Mouse (Mus musculus) forebrain, embryonic 14.5 days (tissue): ENCODE results near the gene Aig1. TPM values are rescaled to one million over a fixed set of nuclear protein-coding genes. Genes with fewer than 3 reads are reported as not detected.

ENCODE experiments used
- ATAC-seq: fragments of 200-750 bp; cut with Nextera tagmentation; 2 replicates; pipeline ENCODE4 v1.8.0; 2017; ENCODE audit warnings: mild to moderate bottlenecking, moderate library complexity
- DNase-seq: peaks from one replicate; pipeline ENCODE4 v3.0.0-alpha.2; 2015; ENCODE audit warnings: low spot score
- H3K27ac ChIP-seq: fragments of 300-500 bp; sonication (generic); 2 replicates; pipeline ENCODE4 v1.5.1; 2014; ENCODE audit warnings: low read depth, mild to moderate bottlenecking, control low read depth, low read length, moderate library complexity
- H3K27me3 ChIP-seq: fragments of 300-500 bp; sonication (generic); replicated peaks from 2 replicates; pipeline ENCODE4 v1.6.1; 2014; ENCODE audit warnings: low read length, control low read depth, mixed read lengths; ENCODE audit not compliant: control insufficient read depth, insufficient read depth
- H3K36me3 ChIP-seq: fragments of 300-500 bp; sonication (generic); 2 replicates; pipeline ENCODE4 v1.6.1; 2014; ENCODE audit warnings: low read length, control low read depth; ENCODE audit not compliant: control insufficient read depth, insufficient read depth
- H3K4me1 ChIP-seq: fragments of 300-500 bp; sonication (generic); 2 replicates; pipeline ENCODE4 v1.6.1; 2014; ENCODE audit warnings: antibody characterized with exemption, low read length, control low read depth; ENCODE audit not compliant: control insufficient read depth, insufficient read depth
- H3K4me2 ChIP-seq: fragments of 300-500 bp; sonication (generic); 2 replicates; pipeline ENCODE4 v1.6.1; 2014; ENCODE audit warnings: mild to moderate bottlenecking, control low read depth, low read length
- H3K4me3 ChIP-seq: fragments of 300-500 bp; sonication (generic); 2 replicates; pipeline ENCODE4 v1.5.1; 2014; ENCODE audit warnings: low read depth, low read length, control low read depth
- H3K9ac ChIP-seq: fragments of 300-500 bp; sonication (generic); 2 replicates; pipeline ENCODE4 v1.6.1; 2014; ENCODE audit warnings: mild to moderate bottlenecking, low read length, control low read depth, moderate library complexity
- H3K9me3 ChIP-seq: fragments of 300-500 bp; sonication (generic); replicated peaks from 2 replicates; pipeline ENCODE4 v1.6.1; 2016; ENCODE audit warnings: low read length, control low read depth, mixed read lengths; ENCODE audit not compliant: control insufficient read depth
- WGBS: fragments of 180-500 bp; shearing (Covaris S2); extraction: QIAGEN DNeasy Blood & Tissue Kit; methylation state at CpG from one replicate; pipeline ENCODE4 v1.1.7; 2014; 5-methylcytosine and 5-hydroxymethylcytosine counted together
- polyA plus RNA-seq: library from polyadenylated mRNA; unstranded; fragments of >200 nt; fragmentation: Nextera tagmentation; extraction: Ambion mirVana; gene quantifications from 2 replicates; pipeline ENCODE4 v1.2.1, GENCODE M21; 2014

Aig1 gene
- polyA plus RNA-seq, 1 experiment from 2014 or later, result 59.5 TPM

DNA sequence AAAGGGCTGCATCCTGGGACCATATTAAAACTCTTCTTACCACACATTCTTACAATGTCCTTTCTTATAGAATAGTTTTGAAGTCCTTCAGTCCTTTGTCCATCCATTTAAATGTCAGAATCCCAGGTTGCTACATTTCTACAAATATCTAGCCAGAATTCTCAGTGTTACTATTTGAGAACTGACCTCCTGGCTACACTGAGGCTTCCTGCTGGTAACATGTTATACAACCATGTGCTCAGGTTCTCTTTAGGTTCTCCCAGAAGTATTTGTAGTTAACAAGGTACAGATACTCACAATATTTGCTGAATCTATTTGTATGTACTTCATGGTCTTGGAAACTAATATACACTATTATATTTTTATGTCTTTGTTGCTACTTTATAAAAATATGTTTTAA is 62.0 kb downstream of the Aig1 start:
- ATAC-seq, result no peak
- no peaks in the 10 kb centered on the region for H3K9me3 ChIP-seq
- no peak overlapping the region for H3K27ac ChIP-seq
- no peak overlapping the region for H3K9ac ChIP-seq
- DNase-seq, result no peak
- H3K4me1 ChIP-seq, result no peaks in the 10 kb centered on the region
- H3K36me3 ChIP-seq, result no peaks in the 10 kb centered on the region
- no peak overlapping the region for H3K4me3 ChIP-seq
- H3K4me2 ChIP-seq, result no peak overlapping the region
- H3K27me3 ChIP-seq, result no peaks in the 10 kb centered on the region

DNA sequence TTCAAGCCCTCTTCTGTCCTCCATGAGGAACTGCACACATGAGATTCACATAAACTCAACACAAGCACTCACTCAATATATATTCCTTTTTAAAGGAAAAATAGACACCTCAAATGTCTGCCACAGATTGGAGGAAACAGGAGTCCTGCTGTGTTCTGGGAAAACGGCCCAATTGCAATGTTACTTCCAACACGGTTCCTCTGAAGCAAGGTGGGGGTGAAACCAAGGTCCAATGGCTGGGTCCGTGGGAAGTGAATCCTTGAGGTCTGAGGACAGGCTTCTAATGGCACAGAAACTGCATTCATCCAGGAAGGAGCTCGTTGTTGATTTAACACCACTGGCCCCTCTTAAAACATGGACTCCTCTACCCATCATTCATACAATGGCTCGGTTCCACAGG is 67.5 kb downstream of the Aig1 start:
- Histone ChIP-seq H3K27me3 (no peaks in the 10 kb centered on the region), H3K9ac (no peak overlapping the region), H3K4me2 (no peak overlapping the region), H3K27ac (no peak overlapping the region), H3K4me1 (no peaks in the 10 kb centered on the region), H3K9me3 (no peaks in the 10 kb centered on the region), H3K4me3 (no peak overlapping the region), H3K36me3 (no peaks in the 10 kb centered on the region)
- ATAC-seq (no peak), DNase-seq (no peak)
- 91% methylated on average over 5 of the region's 5 CpGs for WGBS

DNA sequence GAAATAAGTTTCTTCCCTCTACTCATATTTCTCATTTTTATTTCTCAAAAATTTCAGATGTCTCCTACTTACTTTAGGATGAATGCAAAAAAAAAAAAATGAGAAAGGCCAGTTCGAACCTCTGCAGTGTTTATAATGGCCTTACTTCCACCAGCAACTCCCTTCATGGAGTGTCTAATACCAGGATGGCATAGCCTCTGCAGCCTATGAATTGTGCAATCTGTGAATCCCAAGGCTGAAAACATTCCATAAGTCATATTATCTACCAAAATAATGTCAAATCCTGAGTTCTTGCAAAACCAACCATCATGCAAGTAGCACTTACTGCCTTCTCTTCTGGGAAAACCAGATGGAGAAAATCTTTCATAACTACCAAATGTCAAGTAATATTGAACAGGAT is 75.3 kb downstream of the Aig1 start:
- H3K4me3 ChIP-seq, result no peak overlapping the region
- no peaks in the 10 kb centered on the region for H3K4me1 ChIP-seq
- H3K27me3 ChIP-seq, result no peaks in the 10 kb centered on the region
- H3K27ac ChIP-seq, result no peak overlapping the region
- no peak overlapping the region for H3K4me2 ChIP-seq
- no peak overlapping the region for H3K9ac ChIP-seq
- DNase-seq (no peak), ATAC-seq (no peak)
- WGBS, result 98% methylated on average over 1 of the region's 1 CpGs
- H3K9me3 ChIP-seq, result no peaks in the 10 kb centered on the region
- H3K36me3 ChIP-seq, result no peaks in the 10 kb centered on the region

DNA sequence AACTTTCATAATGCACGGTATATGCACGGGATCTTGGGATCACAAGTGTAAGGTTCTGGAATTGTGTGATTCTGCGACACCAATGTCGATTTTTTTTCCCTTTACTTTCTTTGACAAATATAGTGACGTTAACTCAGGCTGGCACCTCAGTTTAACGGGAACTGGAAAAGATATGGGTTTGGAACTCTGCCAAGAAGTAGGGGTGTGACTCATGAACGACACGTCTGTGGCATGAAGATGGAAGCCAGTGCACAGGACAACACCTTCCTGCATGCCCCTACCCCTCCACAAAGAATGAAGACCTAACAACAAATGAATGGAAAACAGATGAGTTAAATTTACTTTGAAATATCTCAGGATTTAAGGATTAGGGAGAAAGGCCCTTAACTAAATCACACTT is 76.0 kb downstream of the Aig1 start:
- 83% methylated on average over 8 of the region's 8 CpGs for WGBS
- no peak overlapping the region for H3K4me3 ChIP-seq
- no peaks in the 10 kb centered on the region for H3K27me3 ChIP-seq
- H3K9ac ChIP-seq, result no peak overlapping the region
- DNase-seq (no peak), ATAC-seq (no peak)
- no peak overlapping the region for H3K4me2 ChIP-seq
- H3K4me1 ChIP-seq, result no peaks in the 10 kb centered on the region
- H3K9me3 ChIP-seq, result no peaks in the 10 kb centered on the region
- no peak overlapping the region for H3K27ac ChIP-seq
- no peaks in the 10 kb centered on the region for H3K36me3 ChIP-seq

DNA sequence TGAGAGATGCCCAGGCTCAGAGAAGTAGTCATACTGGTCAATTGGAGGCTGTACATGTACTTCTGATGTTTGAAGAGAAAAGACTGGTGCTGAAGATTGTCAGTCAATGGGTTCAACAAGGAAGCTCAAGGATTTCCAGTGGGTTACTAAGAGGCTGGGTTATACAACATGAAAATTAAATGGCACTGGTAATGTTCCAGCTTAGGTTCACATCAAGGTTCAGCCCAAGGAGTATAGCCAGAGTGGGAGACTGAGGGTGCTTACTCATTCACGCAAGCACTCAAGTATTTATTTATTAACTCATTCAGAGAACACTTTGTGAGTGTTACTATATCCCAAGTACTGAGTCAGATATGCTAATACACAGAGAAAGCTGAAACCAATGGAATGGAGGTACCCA is 79.2 kb downstream of the Aig1 start:
- ATAC-seq (no peak), DNase-seq (no peak)
- Histone ChIP-seq H3K4me2 (no peak overlapping the region), H3K27ac (no peak overlapping the region), H3K9me3 (no peaks in the 10 kb centered on the region), H3K9ac (no peak overlapping the region), H3K4me3 (no peak overlapping the region), H3K27me3 (no peaks in the 10 kb centered on the region), H3K4me1 (no peaks in the 10 kb centered on the region), H3K36me3 (no peaks in the 10 kb centered on the region)
- WGBS, result 97% methylated on average over 1 of the region's 1 CpGs

DNA sequence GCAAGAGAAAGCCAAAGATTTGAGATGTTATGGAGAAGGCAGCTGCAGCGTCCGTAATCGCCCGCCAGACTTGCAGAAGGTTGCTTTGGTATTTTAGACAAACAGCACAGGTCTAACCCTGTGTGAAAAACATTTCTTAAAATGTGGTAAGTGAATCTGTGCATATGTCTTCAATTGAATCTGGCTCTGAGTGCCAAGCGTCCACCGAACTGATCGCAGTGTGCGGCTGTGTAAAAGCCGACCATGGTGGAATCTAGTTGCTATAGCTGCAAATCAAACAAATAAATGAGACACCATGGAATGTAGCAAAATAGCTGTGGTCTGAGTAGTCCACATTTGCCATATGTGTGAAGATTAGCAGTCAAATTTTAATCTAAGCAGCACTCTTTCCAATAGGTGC is 80.7 kb downstream of the Aig1 start:
- no peak overlapping the region for H3K4me3 ChIP-seq
- H3K4me2 ChIP-seq, result no peak overlapping the region
- H3K9ac ChIP-seq, result no peak overlapping the region
- WGBS, result 96% methylated on average over 9 of the region's 9 CpGs
- H3K9me3 ChIP-seq, result no peaks in the 10 kb centered on the region
- no peaks in the 10 kb centered on the region for H3K4me1 ChIP-seq
- DNase-seq (no peak), ATAC-seq (no peak)
- H3K27me3 ChIP-seq, result no peaks in the 10 kb centered on the region
- H3K36me3 ChIP-seq, result no peaks in the 10 kb centered on the region
- H3K27ac ChIP-seq, result no peak overlapping the region

DNA sequence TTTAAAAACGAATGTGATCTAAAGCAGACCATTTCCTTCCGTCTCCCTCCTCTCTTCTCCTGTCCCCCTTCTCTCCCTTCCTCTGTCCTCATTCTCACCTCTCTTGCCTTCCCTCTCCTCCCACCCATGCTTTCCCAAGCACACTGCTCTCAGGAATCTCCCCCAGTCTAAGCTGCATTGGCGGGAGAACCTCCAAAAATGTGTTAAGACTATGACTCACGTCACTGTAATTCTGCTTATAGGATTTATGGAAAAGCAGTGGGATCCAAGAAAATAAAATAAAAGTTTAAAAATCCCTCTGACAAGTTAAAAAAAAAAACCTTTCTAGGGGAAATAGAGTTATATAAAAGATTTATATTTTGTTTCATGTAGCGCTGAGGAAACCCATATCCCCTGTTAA is 86.0 kb downstream of the Aig1 start:
- DNase-seq, result no peak
- Histone ChIP-seq H3K9ac (no peak overlapping the region), H3K4me3 (no peak overlapping the region), H3K4me1 (no peaks in the 10 kb centered on the region), H3K4me2 (no peak overlapping the region), H3K9me3 (no peaks in the 10 kb centered on the region), H3K36me3 (no peaks in the 10 kb centered on the region), H3K27ac (no peak overlapping the region), H3K27me3 (no peaks in the 10 kb centered on the region)
- no peak for ATAC-seq
- 95% methylated on average over 5 of the region's 5 CpGs for WGBS

DNA sequence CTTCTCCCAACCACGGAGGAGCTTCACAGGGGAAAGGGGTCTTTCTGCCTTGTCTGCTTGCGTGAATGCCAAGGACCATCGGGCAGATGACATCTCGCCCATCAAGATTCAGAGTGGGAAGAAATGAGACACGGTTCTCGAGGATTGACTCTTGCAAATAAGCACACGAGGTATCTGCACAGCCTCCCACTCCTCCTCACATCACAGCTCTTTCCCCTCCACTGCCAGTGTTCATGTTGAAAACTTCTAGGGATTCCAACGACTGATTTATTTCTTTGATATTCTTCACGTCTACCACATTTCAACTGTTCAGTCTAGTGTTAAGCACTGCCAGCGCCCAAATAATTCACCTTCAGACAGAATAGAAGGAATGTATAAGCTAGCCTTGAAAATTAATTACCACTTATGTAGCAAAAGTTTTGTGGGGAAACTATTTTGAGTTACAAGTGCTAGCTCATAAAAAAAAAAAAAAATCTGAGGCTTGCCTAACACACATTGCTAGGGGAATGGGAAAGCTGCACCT is 86.5 kb downstream of the Aig1 start:
- Histone ChIP-seq H3K9me3 (no peaks in the 10 kb centered on the region), H3K36me3 (no peaks in the 10 kb centered on the region), H3K9ac (no peak overlapping the region), H3K4me1 (no peaks in the 10 kb centered on the region), H3K4me3 (no peak overlapping the region), H3K27me3 (no peaks in the 10 kb centered on the region), H3K4me2 (no peak overlapping the region), H3K27ac (no peak overlapping the region)
- no peak for DNase-seq
- ATAC-seq, result no peak
- WGBS, result 91% methylated on average over 10 of the region's 10 CpGs

DNA sequence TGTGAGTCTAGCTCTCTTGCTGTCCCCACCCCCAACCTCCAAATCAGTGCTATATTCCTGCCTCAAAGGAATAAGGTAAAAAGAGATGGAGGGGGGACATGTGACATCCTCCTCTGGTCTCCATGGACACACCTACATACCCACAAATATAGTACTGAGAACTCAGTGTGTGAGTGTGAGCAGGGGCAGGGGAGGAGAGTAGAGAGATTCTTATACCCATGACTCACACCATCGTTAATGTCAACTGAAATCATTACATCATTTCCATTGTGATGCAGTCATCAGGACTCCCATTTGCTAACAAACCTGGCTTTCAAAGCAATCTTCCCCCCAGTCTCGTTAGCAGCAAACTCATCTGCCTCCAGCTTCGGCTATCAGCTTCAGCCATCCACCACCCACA is 92.8 kb downstream of the Aig1 start:
- DNase-seq (no peak), ATAC-seq (no peak)
- Histone ChIP-seq H3K9me3 (no peaks in the 10 kb centered on the region), H3K4me2 (no peak overlapping the region), H3K36me3 (no peaks in the 10 kb centered on the region), H3K27ac (no peak overlapping the region), H3K27me3 (no peaks in the 10 kb centered on the region), H3K4me3 (no peak overlapping the region), H3K9ac (no peak overlapping the region), H3K4me1 (no peaks in the 10 kb centered on the region)
- WGBS, result 34% methylated on average over 3 of the region's 3 CpGs
